Mouse (Mus musculus) heart, embryonic 11.5 days (tissue): Measurements from ENCODE around the gene Dgki. TPM values are rescaled to one million over a fixed set of nuclear protein-coding genes. Genes with fewer than 3 reads are reported as not detected.

Experiments used
- ATAC-seq: fragments of 200-750 bp; cut with Nextera tagmentation; replicated peaks from 2 replicates; pipeline ENCODE4 v1.8.0; 2017; ENCODE audit warnings: moderate library complexity; ENCODE audit not compliant: insufficient number of reproducible peaks, low FRiP score, low TSS enrichment
- H3K27ac ChIP-seq: fragments of 300-500 bp; sonication (generic); 2 replicates; pipeline ENCODE4 v1.5.1; 2014; ENCODE audit warnings: mild to moderate bottlenecking, low read depth, low read length
- H3K27me3 ChIP-seq: fragments of 300-500 bp; sonication (generic); 2 replicates; pipeline ENCODE4 v1.6.1; 2014; ENCODE audit warnings: mild to moderate bottlenecking, low read length, mixed read lengths; ENCODE audit not compliant: control insufficient read depth, insufficient read depth
- H3K36me3 ChIP-seq: fragments of 300-500 bp; sonication (generic); 2 replicates; pipeline ENCODE4 v1.6.1; 2014; ENCODE audit warnings: mild to moderate bottlenecking, low read length, moderate library complexity, mixed read lengths; ENCODE audit not compliant: control insufficient read depth, insufficient read depth
- H3K4me1 ChIP-seq: fragments of 300-500 bp; sonication (generic); 2 replicates; pipeline ENCODE4 v1.6.1; 2014; ENCODE audit warnings: low read length; ENCODE audit not compliant: control insufficient read depth, insufficient read depth
- H3K4me2 ChIP-seq: fragments of 300-500 bp; sonication (generic); 2 replicates; pipeline ENCODE4 v1.6.1; 2014; ENCODE audit warnings: mild to moderate bottlenecking, moderate library complexity
- H3K4me3 ChIP-seq: fragments of 300-500 bp; sonication (generic); 2 replicates; pipeline ENCODE4 v1.5.1; 2014; ENCODE audit warnings: low read depth, low read length
- H3K9ac ChIP-seq: fragments of 300-500 bp; sonication (generic); 2 replicates; pipeline ENCODE4 v1.6.1; 2014; ENCODE audit warnings: mild to moderate bottlenecking, low read depth, low read length, moderate library complexity
- H3K9me3 ChIP-seq: fragments of 300-500 bp; sonication (generic); replicated peaks from 2 replicates; pipeline ENCODE4 v1.6.1; 2016; ENCODE audit warnings: low read length; ENCODE audit not compliant: control insufficient read depth
- WGBS: fragments of 180-500 bp; shearing (Covaris S2); extraction: QIAGEN DNeasy Blood & Tissue Kit; methylation state at CpG from one replicate; pipeline ENCODE4 v1.1.7; 2014; ENCODE audit not compliant: insufficient replicate concordance; 5-methylcytosine and 5-hydroxymethylcytosine counted together
- polyA plus RNA-seq: library from polyadenylated mRNA; unstranded; fragments of >200 nt; fragmentation: Nextera tagmentation; extraction: Ambion mirVana; gene quantifications from 2 replicates; pipeline ENCODE4 v1.2.1, GENCODE M21; 2014

Gene Dgki
- polyA plus RNA-seq, 1 experiment from 2014 or later, result 1.0 TPM

- Histone ChIP-seq H3K9me3 (no peaks in the 10 kb centered on the region), H3K36me3 (no peaks in the 10 kb centered on the region), H3K4me2 (no peak overlapping the region), H3K4me1 (peaks cover under 1% of the 10 kb centered on the region; the same call in 1 of the 2 replicates), H3K27me3 (no peaks in the 10 kb centered on the region), H3K9ac (no peak overlapping the region), H3K27ac (no peak overlapping the region), H3K4me3 (no peak overlapping the region)
- ATAC-seq, result no peak
- WGBS, result 88% methylated on average over 1 of the region's 1 CpGs
These were observed 269.0 kb downstream of the Dgki start for GRCm38 (mm10) chr6:37030986-37031385.

GRCm38 (mm10) chr6:37030402-37030801, 269.6 kb downstream of the Dgki start:
- Histone ChIP-seq H3K27ac (no peak overlapping the region), H3K4me1 (no peaks in the 10 kb centered on the region), H3K4me3 (no peak overlapping the region), H3K9me3 (no peaks in the 10 kb centered on the region), H3K9ac (no peak overlapping the region), H3K27me3 (no peaks in the 10 kb centered on the region), H3K4me2 (no peak overlapping the region), H3K36me3 (no peaks in the 10 kb centered on the region)
- WGBS, result 85% methylated on average over 2 of the region's 2 CpGs
- no peak for ATAC-seq

- Histone ChIP-seq H3K27ac (no peak overlapping the region), H3K9me3 (no peaks in the 10 kb centered on the region), H3K36me3 (no peaks in the 10 kb centered on the region), H3K4me3 (no peak overlapping the region), H3K4me1 (no peaks in the 10 kb centered on the region), H3K4me2 (no peak overlapping the region), H3K27me3 (no peaks in the 10 kb centered on the region), H3K9ac (no peak overlapping the region)
- 80% methylated on average over 6 of the region's 6 CpGs for WGBS
- no peak for ATAC-seq
These were observed 271.1 kb downstream of the Dgki start for GRCm38 (mm10) chr6:37028841-37029240.

GRCm38 (mm10) chr6:37028300-37028699, 271.7 kb downstream of the Dgki start:
- no peak overlapping the region for H3K4me2 ChIP-seq
- no peaks in the 10 kb centered on the region for H3K9me3 ChIP-seq
- ATAC-seq, result no peak
- H3K4me1 ChIP-seq, result no peaks in the 10 kb centered on the region
- no peak overlapping the region for H3K4me3 ChIP-seq
- WGBS, result 90% methylated on average over 2 of the region's 2 CpGs
- no peak overlapping the region for H3K27ac ChIP-seq
- H3K27me3 ChIP-seq, result no peaks in the 10 kb centered on the region
- no peak overlapping the region for H3K9ac ChIP-seq
- H3K36me3 ChIP-seq, result no peaks in the 10 kb centered on the region

GRCm38 (mm10) chr6:37026343-37027243, 273.4 kb downstream of the Dgki start:
- no peak overlapping the region for H3K27ac ChIP-seq
- WGBS, result 79% methylated on average over 8 of the region's 8 CpGs

GRCm38 (mm10) chr6:37016046-37016445, 283.9 kb downstream of the Dgki start:
- no peak overlapping the region for H3K9ac ChIP-seq
- no peaks in the 10 kb centered on the region for H3K27me3 ChIP-seq
- no peak for ATAC-seq
- no peaks in the 10 kb centered on the region for H3K36me3 ChIP-seq
- H3K9me3 ChIP-seq, result no peaks in the 10 kb centered on the region
- no peak overlapping the region for H3K27ac ChIP-seq
- no peaks in the 10 kb centered on the region for H3K4me1 ChIP-seq
- H3K4me2 ChIP-seq, result no peak overlapping the region
- no peak overlapping the region for H3K4me3 ChIP-seq

More at GRCm38 (mm10) chr6:37026343-37027243, 273.4 kb downstream of the Dgki start:
- Histone ChIP-seq H3K27me3 (no peaks in the 10 kb centered on the region), H3K9ac (no peak overlapping the region), H3K9me3 (no peaks in the 10 kb centered on the region), H3K36me3 (no peaks in the 10 kb centered on the region), H3K4me2 (no peak overlapping the region), H3K4me1 (no peaks in the 10 kb centered on the region), H3K4me3 (no peak overlapping the region)
- no peak for ATAC-seq

- H3K4me3 ChIP-seq, result no peak overlapping the region
- H3K36me3 ChIP-seq, result no peaks in the 10 kb centered on the region
- 0 out of 2 replicates have a peak, but pooled peaks cover 2% of the 10 kb centered on the region for H3K4me1 ChIP-seq
- 82% methylated on average over 2 of the region's 2 CpGs for WGBS
- no peaks in the 10 kb centered on the region; the same call in 1 of the 2 replicates for H3K27me3 ChIP-seq
- H3K9me3 ChIP-seq, result no peaks in the 10 kb centered on the region
- no peak overlapping the region for H3K4me2 ChIP-seq
- ATAC-seq, result no peak
- H3K27ac ChIP-seq, result no peak overlapping the region
- H3K9ac ChIP-seq, result no peak overlapping the region
These were observed 288.4 kb downstream of the Dgki start for GRCm38 (mm10) chr6:37011597-37011996.

GRCm38 (mm10) chr6:37007573-37007972, 292.4 kb downstream of the Dgki start:
- WGBS, result 58% methylated on average over 4 of the region's 4 CpGs
- Histone ChIP-seq H3K4me3 (no peak overlapping the region), H3K4me2 (no peak overlapping the region), H3K27me3 (no peaks in the 10 kb centered on the region; the same call in 1 of the 2 replicates), H3K9me3 (no peaks in the 10 kb centered on the region), H3K4me1 (0 out of 2 replicates have a peak, but pooled peaks cover 2% of the 10 kb centered on the region), H3K36me3 (no peaks in the 10 kb centered on the region), H3K9ac (no peak overlapping the region), H3K27ac (no peak overlapping the region)
- ATAC-seq, result no peak

GRCm38 (mm10) chr6:37004914-37005313, 295.1 kb downstream of the Dgki start:
- Histone ChIP-seq H3K9me3 (no peaks in the 10 kb centered on the region), H3K4me2 (no peak overlapping the region), H3K4me1 (0 out of 2 replicates have a peak, but pooled peaks cover 2% of the 10 kb centered on the region), H3K27me3 (no peaks in the 10 kb centered on the region), H3K27ac (no peak overlapping the region), H3K9ac (no peak overlapping the region), H3K4me3 (no peak overlapping the region), H3K36me3 (no peaks in the 10 kb centered on the region)
- WGBS, result 81% methylated on average over 3 of the region's 3 CpGs
- ATAC-seq, result no peak
